Mouse (Mus musculus) thymus, postnatal 4 days (tissue): ENCODE results near the gene Gm17622.

ENCODE experiments used
- DNase-seq: peaks from one replicate; pipeline ENCODE4 v3.0.0; 2021

Gm17622 gene

GRCm38 (mm10) chr13:96511893-96512292 lies 21.4 kb downstream of the Gm17622 start:
- no peak for DNase-seq

- no peak for DNase-seq
Measured at GRCm38 (mm10) chr13:96514154-96514942, 23.8 kb downstream of the Gm17622 start.

GRCm38 (mm10) chr13:96516249-96516648 lies 25.7 kb downstream of the Gm17622 start:
- no peak for DNase-seq

GRCm38 (mm10) chr13:96517335-96517734 lies 26.8 kb downstream of the Gm17622 start:
- no peak for DNase-seq

GRCm38 (mm10) chr13:96521294-96521693 lies 30.8 kb downstream of the Gm17622 start:
- no peak for DNase-seq

DNA sequence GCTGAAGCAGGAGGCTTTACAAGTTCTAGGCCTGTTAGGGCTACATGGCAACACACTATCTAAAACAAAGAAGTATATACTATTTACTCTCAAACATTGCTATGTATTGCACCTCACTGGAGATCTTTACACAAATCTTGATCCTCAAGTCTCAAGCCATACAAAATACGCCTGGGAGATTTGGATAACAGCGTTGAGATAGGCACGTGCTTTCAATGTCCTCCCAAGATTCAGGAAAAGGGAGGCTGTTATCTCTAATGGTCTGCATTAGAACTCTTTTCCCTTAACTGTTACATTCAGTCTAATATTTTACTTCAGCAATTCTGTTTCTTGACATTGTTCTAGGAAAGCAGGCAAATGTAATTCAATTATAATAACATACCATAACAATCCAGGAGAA lies 36.5 kb downstream of the Gm17622 start:
- no peak for DNase-seq

- DNase-seq = no peak
Measured at GRCm38 (mm10) chr13:96527856-96528255, 37.3 kb downstream of the Gm17622 start.

GRCm38 (mm10) chr13:96528776-96529175 lies 38.2 kb downstream of the Gm17622 start:
- no peak for DNase-seq

GRCm38 (mm10) chr13:96529542-96529941 lies 39.0 kb downstream of the Gm17622 start:
- no peak for DNase-seq

DNA sequence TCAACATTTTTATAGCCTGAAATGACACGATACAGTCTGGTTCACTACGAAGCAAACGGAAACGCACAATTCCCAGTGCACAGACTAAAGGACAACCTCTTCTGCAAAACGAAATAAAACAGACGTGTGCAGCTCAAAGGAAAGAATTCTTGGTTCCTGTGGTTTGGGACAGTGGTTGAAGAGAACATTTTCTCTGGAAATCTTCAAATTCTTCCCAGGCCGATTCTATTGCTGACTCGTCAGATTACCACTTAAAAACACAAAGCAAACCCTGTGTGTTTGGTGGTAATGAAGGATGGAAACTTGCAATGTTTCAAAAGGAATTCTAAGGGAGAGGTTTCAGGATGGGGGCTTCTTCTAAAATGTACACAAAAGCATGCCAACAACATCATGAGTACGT lies 39.5 kb downstream of the Gm17622 start:
- DNase-seq = no peak

GRCm38 (mm10) chr13:96532176-96532575 lies 41.6 kb downstream of the Gm17622 start:
- DNase-seq = no peak

- no peak for DNase-seq
Measured at GRCm38 (mm10) chr13:96533742-96534141, 43.2 kb downstream of the Gm17622 start.

DNA sequence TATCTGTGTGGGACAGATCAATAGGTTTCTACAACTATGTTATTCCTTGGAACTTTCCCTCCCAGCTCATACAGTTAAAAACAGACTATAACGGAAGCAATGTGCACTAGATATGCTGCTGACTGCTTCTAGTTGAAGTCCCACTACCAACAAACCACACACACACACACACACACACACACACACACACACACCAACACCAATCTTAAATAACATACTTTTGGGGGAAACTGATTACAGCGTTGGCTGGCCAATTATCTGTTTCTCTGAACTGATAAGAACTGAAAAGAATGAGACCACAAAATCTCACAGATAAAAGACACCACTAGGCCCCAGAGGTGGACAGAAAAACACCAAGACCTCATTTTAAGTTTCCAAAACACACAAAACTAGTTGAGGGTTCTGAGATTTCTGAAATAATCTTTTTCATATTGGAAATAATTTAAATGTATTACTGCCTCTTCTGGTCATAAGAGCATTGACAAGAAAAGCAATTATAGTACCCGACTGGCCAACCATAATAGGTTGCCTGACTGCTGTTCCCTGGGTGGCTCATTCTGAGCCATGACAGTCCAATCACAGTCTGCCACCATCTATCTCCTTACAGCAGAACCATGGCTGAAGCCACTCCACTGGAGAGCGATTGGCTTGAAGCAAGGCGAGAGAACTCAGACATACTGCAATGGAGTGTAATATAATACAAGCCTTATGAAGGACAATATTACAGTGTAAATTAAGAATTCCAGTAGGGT lies 46.5 kb downstream of the Gm17622 start:
- DNase-seq = no peak

GRCm38 (mm10) chr13:96538103-96538502 lies 47.6 kb downstream of the Gm17622 start:
- DNase-seq = no peak
